Mouse (Mus musculus): ENCODE results near the gene Ms4a1. TPM values are rescaled to one million over a fixed set of nuclear protein-coding genes. Genes with fewer than 3 reads are reported as not detected.
"Not testable (repeated sequence)": the region's sequence is repeated elsewhere in the genome, so short reads cannot be mapped to it uniquely, and the experiment has no call there.

The Ms4a1 gene
- polyA plus RNA-seq (2012; rRNA removed) (not detected in 2 replicates), polyA plus RNA-seq (2014; fragmentation: Nextera tagmentation; extraction: Ambion mirVana) (not detected in 2 replicates)

DNA sequence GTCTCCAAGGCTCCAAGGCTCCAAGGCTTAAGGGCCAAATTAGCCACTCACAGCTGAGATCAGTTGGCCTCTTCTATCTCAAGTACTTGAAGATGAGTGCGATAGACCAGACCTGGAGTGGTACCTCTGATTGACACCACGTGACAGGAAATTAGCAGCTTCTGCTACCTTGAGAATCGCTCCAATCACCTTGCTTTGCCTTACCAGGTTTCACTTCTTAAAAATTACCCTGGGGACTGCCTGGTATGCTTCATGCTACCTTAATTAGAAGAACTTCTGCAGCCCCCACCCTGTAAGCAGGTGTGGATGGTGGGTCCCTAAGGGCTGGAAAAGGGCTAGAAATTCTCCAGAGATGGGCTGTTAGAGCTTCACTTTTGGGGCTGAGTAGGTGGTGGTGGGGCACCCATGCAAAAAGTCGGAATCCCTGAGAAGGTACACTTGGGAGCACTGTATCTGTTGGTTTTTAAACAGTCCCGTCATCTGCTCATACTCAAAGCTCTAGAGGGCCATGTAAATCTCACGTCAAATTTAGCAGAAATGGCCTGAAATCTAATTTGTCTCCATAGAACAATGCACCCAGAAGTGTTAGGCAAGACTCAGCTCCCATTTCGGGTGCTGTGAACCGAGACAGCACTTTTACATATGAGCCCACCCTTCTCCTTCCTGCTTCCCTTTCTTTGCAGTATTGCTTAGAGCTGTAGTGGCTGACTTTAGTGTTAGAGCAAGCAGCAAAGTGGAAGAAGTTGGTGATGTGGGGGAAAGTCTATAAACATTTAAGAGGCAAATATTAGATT lies at the start of gene Ms4a1:
Gene Ms4a1, minus strand, starts transcription at position 190 of the 794 bp plus-strand sequence.
- 44% methylated on average over 8 of the region's 8 CpGs for WGBS (ENCODE audit: insufficient replicate concordance)
- Histone ChIP-seq H3K27ac (no peak within 1 kb of the TSS), H3K4me3 (ENCODE audit: insufficient read depth in 1 of 2, low read depth in 2 of 2, low read length in 2 of 2) (no peak within 1 kb of the TSS), H3K9ac (replicated peaks) (no peak within 1 kb of the TSS), H3K9me3 (ENCODE audit: control insufficient read depth, low read length) (no peaks in the 10 kb centered on the region), H3K27me3 (ENCODE audit: control insufficient read depth, insufficient read depth, low read length) (no peaks in the 10 kb centered on the region), H3K36me3 (replicated peaks; ENCODE audit: control insufficient read depth, insufficient read depth, low read depth) (no peaks in the 10 kb centered on the region), H3K4me2 (ENCODE audit: low read depth) (no peak within 1 kb of the TSS), H3K4me1 (replicated peaks; ENCODE audit: control insufficient read depth in 2 of 2, insufficient read depth in 2 of 2, low read length in 1 of 2) (no peaks in the 10 kb centered on the region)
- DNase-seq (ENCODE audit: low read depth in 3 of 3, low spot score in 3 of 3) (no peak), ATAC-seq (ENCODE audit: insufficient read depth) (no peak)
- TF ChIP-seq CTCF (IDR thresholded peaks at IDR 0.05; ENCODE audit: low read depth): no peak

DNA sequence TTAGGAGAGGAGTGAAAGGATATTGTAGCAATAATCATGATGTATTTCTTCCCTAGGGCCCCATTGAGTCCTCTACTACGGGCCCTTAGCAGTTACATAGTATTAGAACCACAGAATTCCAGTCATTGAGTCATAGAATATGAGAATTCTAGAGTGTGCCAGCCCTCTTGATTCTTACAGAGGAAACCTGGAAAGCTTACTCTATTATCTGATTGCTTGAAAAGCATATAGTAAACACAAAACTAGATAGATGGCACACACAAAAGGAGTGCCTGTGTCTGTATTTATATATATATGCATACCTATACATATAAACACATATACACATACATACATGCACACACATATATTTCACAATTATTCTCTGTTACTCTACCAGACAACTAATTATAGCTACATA lies 48.3 kb upstream of the Ms4a1 start, which contains the start of gene Ms4a14:
Gene Ms4a14, minus strand, starts transcription at position 101 of the 400 bp plus-strand sequence.
- no peaks in the 10 kb centered on the region for H3K4me1 ChIP-seq (replicated peaks; ENCODE audit: control insufficient read depth in 2 of 2, insufficient read depth in 2 of 2, low read length in 1 of 2)
- ATAC-seq (ENCODE audit: insufficient read depth) (no peak), DNase-seq (ENCODE audit: low read depth in 3 of 3, low spot score in 3 of 3) (no peak)
- TF ChIP-seq EP300 (IDR thresholded peaks at IDR 0.05; ENCODE audit: low read depth): no peak
- no peak for TF ChIP-seq CTCF (IDR thresholded peaks at IDR 0.05; ENCODE audit: low read depth)
- H3K9ac ChIP-seq (replicated peaks): no peak within 1 kb of the TSS
- 33% methylated on average over 1 of the region's 1 CpGs for WGBS (ENCODE audit: insufficient replicate concordance)
- no peaks in the 10 kb centered on the region for H3K9me3 ChIP-seq (ENCODE audit: control insufficient read depth, low read length)
- H3K4me2 ChIP-seq (ENCODE audit: low read depth): no peak within 1 kb of the TSS
- no peak within 1 kb of the TSS for H3K4me3 ChIP-seq (ENCODE audit: insufficient read depth in 1 of 2, low read depth in 2 of 2, low read length in 2 of 2)
- no peaks in the 10 kb centered on the region for H3K27me3 ChIP-seq (ENCODE audit: control insufficient read depth, insufficient read depth, low read length)
- no peaks in the 10 kb centered on the region for H3K36me3 ChIP-seq (replicated peaks; ENCODE audit: control insufficient read depth, insufficient read depth, low read depth)
- no peak within 1 kb of the TSS for H3K27ac ChIP-seq

DNA sequence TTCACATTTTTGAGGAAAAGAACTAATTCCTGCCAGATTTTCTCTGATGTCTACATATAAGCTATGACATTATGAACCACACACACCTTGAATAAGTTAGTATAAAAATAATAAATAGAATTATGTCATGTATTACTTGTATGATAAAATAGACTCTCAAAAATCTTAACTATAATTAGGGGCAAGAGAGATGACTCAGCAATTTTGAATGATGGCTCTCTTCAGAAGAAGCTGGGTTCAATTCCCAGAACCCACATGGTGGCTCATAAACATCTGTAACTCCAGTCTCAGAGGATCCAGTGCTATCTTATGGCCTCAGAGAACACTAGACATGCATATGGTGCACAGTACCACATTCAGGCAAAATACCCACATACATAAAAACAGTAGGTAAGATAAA lies 42.8 kb upstream of the Ms4a1 start:
- H3K4me3 ChIP-seq (ENCODE audit: insufficient read depth in 1 of 2, low read depth in 2 of 2, low read length in 2 of 2): no peak overlapping the region
- ATAC-seq (ENCODE audit: insufficient read depth): no peak
- H3K36me3 ChIP-seq (replicated peaks; ENCODE audit: control insufficient read depth, insufficient read depth, low read depth): no peaks in the 10 kb centered on the region
- H3K9ac ChIP-seq (replicated peaks): no peak overlapping the region
- H3K27me3 ChIP-seq (ENCODE audit: control insufficient read depth, insufficient read depth, low read length): no peaks in the 10 kb centered on the region
- no peaks in the 10 kb centered on the region for H3K4me1 ChIP-seq (replicated peaks; ENCODE audit: control insufficient read depth in 2 of 2, insufficient read depth in 2 of 2, low read length in 1 of 2)
- no peak for DNase-seq (ENCODE audit: low read depth in 3 of 3, low spot score in 3 of 3)
- TF ChIP-seq EP300 (IDR thresholded peaks at IDR 0.05; ENCODE audit: low read depth) (no peak), CTCF (IDR thresholded peaks at IDR 0.05; ENCODE audit: low read depth) (no peak)
- no peaks in the 10 kb centered on the region for H3K9me3 ChIP-seq (ENCODE audit: control insufficient read depth, low read length)
- H3K4me2 ChIP-seq (ENCODE audit: low read depth): no peak overlapping the region
- no peak overlapping the region for H3K27ac ChIP-seq

DNA sequence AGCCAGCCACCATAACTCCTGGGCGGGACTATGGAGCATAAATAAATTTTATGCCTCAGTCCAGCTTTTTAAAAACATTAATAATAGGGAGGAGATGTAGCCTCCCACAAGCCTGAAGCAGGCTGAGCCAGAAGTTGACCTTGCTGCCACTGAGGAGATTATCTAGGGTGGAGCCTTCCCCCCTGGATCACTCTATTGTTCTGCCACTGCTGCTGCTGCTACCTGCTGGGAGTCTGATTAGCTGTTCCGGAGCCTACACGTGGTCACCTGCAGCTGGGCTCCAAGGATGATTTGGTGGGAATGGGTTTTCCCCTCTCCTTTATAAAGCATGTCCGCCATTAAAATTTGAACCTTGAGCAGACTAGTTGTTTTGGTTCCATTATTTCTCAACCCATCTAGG lies 33.5 kb upstream of the Ms4a1 start:
- H3K4me3 ChIP-seq (ENCODE audit: insufficient read depth in 1 of 2, low read depth in 2 of 2, low read length in 2 of 2); H3K9me3 ChIP-seq (ENCODE audit: control insufficient read depth, low read length); H3K4me1 ChIP-seq (replicated peaks; ENCODE audit: control insufficient read depth in 2 of 2, insufficient read depth in 2 of 2, low read length in 1 of 2); H3K27ac ChIP-seq; H3K9ac ChIP-seq (replicated peaks); H3K36me3 ChIP-seq (replicated peaks; ENCODE audit: control insufficient read depth, insufficient read depth, low read depth); H3K4me2 ChIP-seq (ENCODE audit: low read depth); DNase-seq (ENCODE audit: low read depth in 3 of 3, low spot score in 3 of 3); ATAC-seq (ENCODE audit: insufficient read depth); H3K27me3 ChIP-seq (ENCODE audit: control insufficient read depth, insufficient read depth, low read length): not testable (repeated sequence)
- 42% methylated on average over 4 of the region's 4 CpGs for WGBS (ENCODE audit: insufficient replicate concordance)

DNA sequence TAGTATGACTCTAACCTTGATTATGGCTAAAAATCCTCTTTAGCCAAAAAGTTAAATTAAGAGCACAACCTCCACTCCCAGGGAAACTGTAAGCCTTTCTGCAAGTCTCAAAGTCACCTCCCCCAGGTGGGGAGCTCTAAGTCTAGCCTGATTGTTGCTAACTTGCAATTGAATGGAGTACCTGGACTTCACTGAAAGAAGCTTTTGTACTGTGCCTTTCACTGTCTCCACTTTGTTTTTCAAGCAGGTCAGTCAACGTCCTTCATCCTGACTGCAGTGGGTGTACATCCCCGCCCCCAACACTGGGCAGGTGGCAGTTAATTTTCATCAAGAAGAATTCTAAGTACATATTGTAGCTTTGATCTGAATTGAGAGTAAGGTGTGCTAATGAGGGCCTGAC lies 32.9 kb upstream of the Ms4a1 start:
- no peak for ATAC-seq (ENCODE audit: insufficient read depth)
- H3K4me3 ChIP-seq (ENCODE audit: insufficient read depth in 1 of 2, low read depth in 2 of 2, low read length in 2 of 2): no peak overlapping the region
- no peak overlapping the region for H3K27ac ChIP-seq
- H3K9me3 ChIP-seq (ENCODE audit: control insufficient read depth, low read length): no peaks in the 10 kb centered on the region
- no peaks in the 10 kb centered on the region for H3K4me1 ChIP-seq (replicated peaks; ENCODE audit: control insufficient read depth in 2 of 2, insufficient read depth in 2 of 2, low read length in 1 of 2)
- DNase-seq (ENCODE audit: low read depth in 3 of 3, low spot score in 3 of 3): no peak
- TF ChIP-seq EP300 (IDR thresholded peaks at IDR 0.05; ENCODE audit: low read depth): no peak
- TF ChIP-seq CTCF (IDR thresholded peaks at IDR 0.05; ENCODE audit: low read depth): no peak
- H3K36me3 ChIP-seq (replicated peaks; ENCODE audit: control insufficient read depth, insufficient read depth, low read depth): no peaks in the 10 kb centered on the region
- H3K27me3 ChIP-seq (ENCODE audit: control insufficient read depth, insufficient read depth, low read length): no peaks in the 10 kb centered on the region
- no peak overlapping the region for H3K9ac ChIP-seq (replicated peaks)
- H3K4me2 ChIP-seq (ENCODE audit: low read depth): no peak overlapping the region
- WGBS (ENCODE audit: insufficient replicate concordance): 55% methylated on average over 2 of the region's 2 CpGs

DNA sequence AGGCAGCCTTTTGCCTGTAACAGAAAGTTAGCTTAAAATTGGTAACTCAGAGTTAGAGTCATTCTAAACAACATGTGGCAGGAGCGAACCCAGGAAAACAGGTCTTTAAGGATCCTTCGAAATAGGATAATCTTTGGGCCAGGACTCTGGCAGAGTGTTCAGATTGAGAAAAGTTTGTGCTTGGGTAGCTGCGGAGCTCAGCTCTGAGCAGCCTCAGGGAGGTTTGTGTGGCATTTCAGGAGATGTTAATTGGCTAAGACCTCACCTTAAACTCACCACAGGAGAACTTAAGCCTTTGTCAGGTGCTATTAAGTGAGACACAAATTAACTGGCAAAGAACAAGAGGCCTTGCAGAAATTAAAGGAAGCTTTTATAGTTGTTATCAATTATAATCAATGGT lies 27.6 kb upstream of the Ms4a1 start:
- 22% methylated on average over 3 of the region's 3 CpGs for WGBS (ENCODE audit: insufficient replicate concordance)
- H3K9me3 ChIP-seq (ENCODE audit: control insufficient read depth, low read length); H3K4me3 ChIP-seq (ENCODE audit: insufficient read depth in 1 of 2, low read depth in 2 of 2, low read length in 2 of 2); H3K27ac ChIP-seq; DNase-seq (ENCODE audit: low read depth in 3 of 3, low spot score in 3 of 3); H3K36me3 ChIP-seq (replicated peaks; ENCODE audit: control insufficient read depth, insufficient read depth, low read depth); ATAC-seq (ENCODE audit: insufficient read depth); H3K9ac ChIP-seq (replicated peaks); H3K4me1 ChIP-seq (replicated peaks; ENCODE audit: control insufficient read depth in 2 of 2, insufficient read depth in 2 of 2, low read length in 1 of 2); H3K27me3 ChIP-seq (ENCODE audit: control insufficient read depth, insufficient read depth, low read length): not testable (repeated sequence)
- H3K4me2 ChIP-seq (ENCODE audit: low read depth): peak overlapping the region; percentile 54
